In genomic region chr11:113173317-113173716, GRCm38 (mm10) we compare ENCODE assay signal across 8 mouse cellular contexts.
A peak's percentile ranks its signal among the peaks of the same experiment; 100 is the strongest.
DNase-seq lines count a peak whose midpoint lies in the region; ATAC-seq and TF ChIP-seq lines count a peak whose summit lies in the region.
"Not testable (repeated sequence)": the region's sequence is repeated elsewhere in the genome, so short reads cannot be mapped to it uniquely, and the experiment has no call there.

No protein-coding gene starts in this region.

- not testable (repeated sequence) for H3K27ac ChIP-seq in CH12.LX (ENCODE audit: insufficient read depth, low read depth); heart, embryonic 11.5 days (ENCODE audit: low read depth, low read length); hindbrain, embryonic 16.5 days (ENCODE audit: low read depth, low read length); midbrain, embryonic 14.5 days (replicated peaks; ENCODE audit: low read depth, low read length)
- H3K27ac ChIP-seq in embryonic facial prominence, embryonic 15.5 days (replicated peaks): 0 out of 2 replicates have a peak overlapping the region, but pooled peaks have one; percentile 44
- H3K27ac ChIP-seq in layer of hippocampus, adult 2 months: peak overlapping the region; percentile 55; the same call in 1 of the 2 replicates
- peak overlapping the region; percentile 68 for H3K27ac ChIP-seq in liver, embryonic 15.5 days (replicated peaks)

- TF ChIP-seq RAD21 in CH12.LX (IDR thresholded peaks at IDR 0.05; ENCODE audit: low read depth, low read length): not testable (repeated sequence)

- 31% methylated on average over 12 of the region's 12 CpGs for WGBS in embryonic facial prominence, embryonic 15.5 days
- WGBS in heart, embryonic 11.5 days (ENCODE audit: insufficient replicate concordance): 32% methylated on average over 12 of the region's 12 CpGs
- 29% methylated on average over 12 of the region's 12 CpGs for WGBS in hindbrain, embryonic 16.5 days
- 33% methylated on average over 12 of the region's 12 CpGs for WGBS in liver, embryonic 15.5 days (ENCODE audit: insufficient replicate concordance)
- WGBS in midbrain, embryonic 14.5 days: 36% methylated on average over 12 of the region's 12 CpGs

- H3K4me2 ChIP-seq in CH12.LX (ENCODE audit: insufficient read depth, low read depth, poor library complexity, severe bottlenecking): peak overlapping the region; percentile 23; the same call in 1 of the 2 replicates
- H3K4me2 ChIP-seq in embryonic facial prominence, embryonic 15.5 days (replicated peaks): peak overlapping the region; percentile 34
- H3K4me2 ChIP-seq in heart, embryonic 11.5 days: peak overlapping the region; percentile 45
- H3K4me2 ChIP-seq in hindbrain, embryonic 16.5 days (ENCODE audit: low read length): peak overlapping the region; percentile 48
- peak overlapping the region; percentile 59 for H3K4me2 ChIP-seq in liver, embryonic 15.5 days
- H3K4me2 ChIP-seq in midbrain, embryonic 14.5 days (ENCODE audit: low read length): peak overlapping the region; percentile 42

- ATAC-seq in embryonic facial prominence, embryonic 15.5 days (ENCODE audit: insufficient number of reproducible peaks, low FRiP score, low TSS enrichment, low read depth); heart, embryonic 11.5 days (replicated peaks; ENCODE audit: insufficient number of reproducible peaks, low FRiP score, low TSS enrichment); hindbrain, embryonic 16.5 days; liver, embryonic 15.5 days (ENCODE audit: insufficient read depth); midbrain, embryonic 14.5 days (ENCODE audit: low FRiP score, low TSS enrichment): not testable (repeated sequence)

- H3K4me1 ChIP-seq in CH12.LX (ENCODE audit: control insufficient read depth in 1 of 2, insufficient read depth in 2 of 2): peaks cover 5 to 41% of the 10 kb centered on the region in 2 experiments
- H3K4me1 ChIP-seq in embryonic facial prominence, embryonic 15.5 days: peaks cover 16% of the 10 kb centered on the region; the same call in 1 of the 2 replicates
- H3K4me1 ChIP-seq in heart, embryonic 11.5 days (ENCODE audit: control insufficient read depth, insufficient read depth, low read length): not testable (repeated sequence)
- peaks cover 12% of the 10 kb centered on the region for H3K4me1 ChIP-seq in hindbrain, embryonic 16.5 days (ENCODE audit: control insufficient read depth, insufficient read depth, low read depth, low read length)
- peaks cover 18% of the 10 kb centered on the region for H3K4me1 ChIP-seq in liver, embryonic 15.5 days (replicated peaks)
- H3K4me1 ChIP-seq in midbrain, embryonic 14.5 days (ENCODE audit: control insufficient read depth, insufficient read depth, low read length): peaks cover 11% of the 10 kb centered on the region; the same call in 1 of the 2 replicates

- H3K9ac ChIP-seq in CH12.LX (ENCODE audit: insufficient read depth, low read depth): peak overlapping the region; percentile 68
- not testable (repeated sequence) for H3K9ac ChIP-seq in embryonic facial prominence, embryonic 15.5 days; heart, embryonic 11.5 days (ENCODE audit: low read depth, low read length); hindbrain, embryonic 16.5 days (ENCODE audit: low read depth, low read length); liver, embryonic 15.5 days; midbrain, embryonic 14.5 days (replicated peaks; ENCODE audit: low read length)

- not testable (repeated sequence) for TF ChIP-seq POLR2A in CH12.LX (IDR thresholded peaks at IDR 0.05; ENCODE audit: low read depth, low read length)

- peak overlapping the region; percentile 47 to 52 (median 50) for H3K4me3 ChIP-seq in CH12.LX (replicated peaks in 1 of 3; ENCODE audit: low read depth in 2 of 3, low read length in 2 of 3, poor library complexity in 1 of 3)
- peak overlapping the region; percentile 27 for H3K4me3 ChIP-seq in embryonic facial prominence, embryonic 15.5 days (replicated peaks)
- peak overlapping the region; percentile 16 for H3K4me3 ChIP-seq in heart, embryonic 11.5 days (ENCODE audit: low read depth, low read length)
- H3K4me3 ChIP-seq in hindbrain, embryonic 16.5 days (ENCODE audit: low read length): peak overlapping the region; percentile 31
- H3K4me3 ChIP-seq in layer of hippocampus, adult 2 months: not testable (repeated sequence)
- peak overlapping the region; percentile 46 for H3K4me3 ChIP-seq in liver, embryonic 15.5 days (replicated peaks)
- H3K4me3 ChIP-seq in midbrain, embryonic 14.5 days (replicated peaks; ENCODE audit: low read depth, low read length): peak overlapping the region; percentile 18; the same call in 1 of the 2 replicates

- H3K79me2 ChIP-seq in CH12.LX (replicated peaks; ENCODE audit: control insufficient read depth, extremely low read depth, insufficient read depth, poor library complexity, severe bottlenecking): not testable (repeated sequence)

- H3K27me3 ChIP-seq in CH12.LX (replicated peaks); embryonic facial prominence, embryonic 15.5 days; heart, embryonic 11.5 days (ENCODE audit: control insufficient read depth, insufficient read depth, low read length); hindbrain, embryonic 16.5 days (replicated peaks; ENCODE audit: control insufficient read depth, insufficient read depth, low read length); liver, embryonic 15.5 days; midbrain, embryonic 14.5 days (ENCODE audit: control insufficient read depth, insufficient read depth, low read length); splenic B cell, adult 2 months (ENCODE audit: control insufficient read depth, insufficient read depth, low read length, poor library complexity, severe bottlenecking): not testable (repeated sequence)

- H3K9me3 ChIP-seq in CH12.LX (replicated peaks; ENCODE audit: low read length); embryonic facial prominence, embryonic 15.5 days (replicated peaks); heart, embryonic 11.5 days (replicated peaks; ENCODE audit: control insufficient read depth, low read length); hindbrain, embryonic 16.5 days (ENCODE audit: control insufficient read depth, low read length); liver, embryonic 15.5 days (replicated peaks); midbrain, embryonic 14.5 days (ENCODE audit: control insufficient read depth, low read length): not testable (repeated sequence)

- TF ChIP-seq CTCF in CH12.LX (conservative IDR thresholded peaks at IDR 0.05 in 1 of 2, IDR thresholded peaks at IDR 0.05 in 1 of 2; ENCODE audit: low read depth in 2 of 2, low read length in 2 of 2); layer of hippocampus, adult 2 months (conservative IDR thresholded peaks at IDR 0.05): not testable (repeated sequence)

- dilution Hi-C loops in CH12.LX (cut with MboI; ENCODE audit: extremely low pct_ligation_motif_present, extremely low pct_unique_long_range_greater_than_20kb, low sequenced_read_pairs): not testable (repeated sequence)

- not testable (repeated sequence) for DNase-seq in CH12.LX (ENCODE audit: extremely low read depth); layer of hippocampus, adult 2 months (ENCODE audit: low spot score in 2 of 2); midbrain, embryonic 14.5 days
- peak; percentile 45 for DNase-seq in splenic B cell, adult 2 months (ENCODE audit: low read depth, low spot score)

- TF ChIP-seq EP300 in CH12.LX (IDR thresholded peaks at IDR 0.05; ENCODE audit: low read length): not testable (repeated sequence)

- peaks cover 0 to 27% of the 10 kb centered on the region in 2 experiments for H3K36me3 ChIP-seq in CH12.LX (replicated peaks in 1 of 2; ENCODE audit: control insufficient read depth in 1 of 2, insufficient read depth in 1 of 2, low read length in 1 of 2)
- H3K36me3 ChIP-seq in embryonic facial prominence, embryonic 15.5 days; heart, embryonic 11.5 days (ENCODE audit: control insufficient read depth, insufficient read depth, low read length); hindbrain, embryonic 16.5 days (ENCODE audit: control insufficient read depth, insufficient read depth, low read length); liver, embryonic 15.5 days (replicated peaks); midbrain, embryonic 14.5 days (ENCODE audit: control insufficient read depth, insufficient read depth, low read length); splenic B cell, adult 2 months (ENCODE audit: control insufficient read depth, insufficient read depth, low read length, poor library complexity, severe bottlenecking): not testable (repeated sequence)

- in situ Hi-C loops in CH12.LX (cut with MboI; ENCODE audit: low pct_ligation_motif_present, low pct_unique_long_range_greater_than_20kb, low sequenced_read_pairs): loop anchor here (10.0 to 25.0 kb wide), 3 partner anchors 231 to 1511 kb away; no protein-coding TSS in a partner anchor

TF ChIP-seq in CH12.LX, 34 proteins besides CTCF, POLR2A, EP300 and RAD21:
- 0 out of 2 replicates have a peak, but pooled peaks have one; percentile 20 for TF ChIP-seq HCFC1 (IDR thresholded peaks at IDR 0.05; ENCODE audit: low read depth, low read length)
TF ChIP-seq in CH12.LX: peak in this region for 1; not testable (repeated sequence) for 33.
